Mouse (Mus musculus) embryonic facial prominence, embryonic 14.5 days (tissue): ENCODE results near the gene Cops9. TPM values are rescaled to one million over a fixed set of nuclear protein-coding genes. Genes with fewer than 3 reads are reported as not detected.
A peak's percentile ranks its signal among the peaks of the same experiment; 100 is the strongest.

ENCODE experiments used
- ATAC-seq: fragments of 200-750 bp; cut with Nextera tagmentation; 2 replicates; pipeline ENCODE4 v1.8.0; 2017; ENCODE audit warnings: low read depth, moderate number of reproducible peaks, moderate TSS enrichment
- DNase-seq: peaks from one replicate; pipeline ENCODE4 v3.0.0-alpha.2; 2015; ENCODE audit warnings: low spot score
- H3K27ac ChIP-seq: fragments of 300-500 bp; sonication (generic); replicated peaks from 2 replicates; pipeline ENCODE4 v1.5.1; 2014; ENCODE audit warnings: low read depth, mild to moderate bottlenecking, low read length, moderate library complexity
- H3K27me3 ChIP-seq: fragments of 300-500 bp; sonication (generic); replicated peaks from 2 replicates; pipeline ENCODE4 v1.6.1; 2014; ENCODE audit warnings: low read length; ENCODE audit not compliant: control insufficient read depth, insufficient read depth
- H3K36me3 ChIP-seq: fragments of 300-500 bp; sonication (generic); 2 replicates; pipeline ENCODE4 v1.6.1; 2014; ENCODE audit warnings: low read length, mixed read lengths; ENCODE audit not compliant: control insufficient read depth, insufficient read depth
- H3K4me1 ChIP-seq: fragments of 300-500 bp; sonication (generic); 2 replicates; pipeline ENCODE4 v1.6.1; 2014; ENCODE audit warnings: antibody characterized with exemption, low read length; ENCODE audit not compliant: control insufficient read depth, insufficient read depth
- H3K4me2 ChIP-seq: fragments of 300-500 bp; sonication (generic); 2 replicates; pipeline ENCODE4 v1.6.1; 2014; ENCODE audit warnings: low read depth, mild to moderate bottlenecking, low read length, moderate library complexity, mixed read lengths
- H3K4me3 ChIP-seq: fragments of 300-500 bp; sonication (generic); 2 replicates; pipeline ENCODE4 v1.5.1; 2014; ENCODE audit warnings: low read depth, mild to moderate bottlenecking, low read length
- H3K9ac ChIP-seq: fragments of 300-500 bp; sonication (generic); 2 replicates; pipeline ENCODE4 v1.6.1; 2014; ENCODE audit warnings: low read depth, mild to moderate bottlenecking, low read length, moderate library complexity, mixed read lengths
- H3K9me3 ChIP-seq: fragments of 300-500 bp; sonication (generic); 2 replicates; pipeline ENCODE4 v1.6.1; 2016; ENCODE audit warnings: low read length; ENCODE audit not compliant: control insufficient read depth
- WGBS: fragments of 180-500 bp; shearing (Covaris S2); extraction: QIAGEN DNeasy Blood & Tissue Kit; methylation state at CpG from one replicate; pipeline ENCODE4 v1.1.7; 2014; 5-methylcytosine and 5-hydroxymethylcytosine counted together
- polyA plus RNA-seq: library from polyadenylated mRNA; unstranded; fragments of >200 nt; fragmentation: Nextera tagmentation; extraction: Ambion mirVana; gene quantifications from 2 replicates; pipeline ENCODE4 v1.2.1, GENCODE M21; 2014

Cops9 gene
- polyA plus RNA-seq, 1 experiment from 2014 or later = 478 TPM

GRCm38 (mm10) chr1:92643691-92644090 lies 1.9 kb upstream of the Cops9 start:
- Histone ChIP-seq H3K27ac (no peak overlapping the region), H3K9me3 (no peaks in the 10 kb centered on the region), H3K4me2 (no peak overlapping the region), H3K27me3 (no peaks in the 10 kb centered on the region), H3K4me3 (no peak overlapping the region), H3K9ac (no peak overlapping the region), H3K36me3 (peaks cover 9% of the 10 kb centered on the region), H3K4me1 (peaks cover 16% of the 10 kb centered on the region)
- WGBS = 83% methylated on average over 4 of the region's 4 CpGs
- DNase-seq (no peak), ATAC-seq (no peak)

DNA sequence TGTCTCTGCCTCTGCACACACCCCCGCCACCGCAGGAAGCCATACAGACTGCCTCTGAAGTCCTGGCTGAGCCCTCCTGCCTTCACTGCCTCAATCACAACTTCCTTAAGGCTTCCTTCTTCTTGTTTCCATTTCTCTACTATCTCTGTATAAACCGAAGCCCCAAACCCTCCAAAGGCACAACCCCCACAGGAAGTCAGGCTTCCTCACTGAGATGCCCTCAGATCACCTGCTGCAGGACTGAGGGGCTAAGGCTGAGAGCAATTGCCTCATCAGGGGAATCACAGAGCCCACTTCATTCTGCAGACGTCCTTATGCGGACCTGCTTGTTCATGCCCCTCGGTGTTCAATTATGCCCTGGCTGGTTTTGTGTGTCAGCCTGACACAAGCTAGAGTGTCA lies 1.4 kb downstream of the Cops9 start:
- peak overlapping the region; percentile 1; the same call in 1 of the 2 replicates for H3K4me3 ChIP-seq
- peak overlapping the region; percentile 97 for H3K9ac ChIP-seq

DNA sequence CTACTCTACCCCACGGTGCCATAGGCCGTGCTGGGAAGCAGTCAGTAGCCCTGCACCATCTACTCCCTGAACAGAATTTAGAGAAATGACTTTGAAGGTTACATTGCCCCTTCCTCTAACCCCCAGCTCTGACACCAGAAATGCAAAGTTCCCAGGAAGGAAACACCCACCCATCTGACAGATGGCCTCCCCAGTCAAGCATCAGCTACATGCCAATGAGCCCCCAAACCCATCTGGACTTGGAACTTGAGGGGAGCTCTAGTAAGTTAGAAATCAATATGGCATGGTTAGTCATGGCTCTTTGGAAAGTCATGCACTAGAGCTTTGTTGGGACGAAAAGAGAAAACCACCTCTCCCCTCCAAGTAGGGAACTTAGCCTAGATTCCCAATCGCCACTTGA lies 3.0 kb downstream of the Cops9 start:
- Histone ChIP-seq H3K36me3 (peaks cover 39% of the 10 kb centered on the region), H3K4me2 (no peak overlapping the region), H3K27ac (no peak overlapping the region), H3K27me3 (no peaks in the 10 kb centered on the region), H3K9ac (no peak overlapping the region), H3K9me3 (no peaks in the 10 kb centered on the region), H3K4me3 (no peak overlapping the region), H3K4me1 (peaks cover 13% of the 10 kb centered on the region)
- ATAC-seq (no peak), DNase-seq (no peak)
- WGBS = 94% methylated on average over 4 of the region's 4 CpGs

More for the DNA sequence above, 1.4 kb downstream of the Cops9 start:
- 89% methylated on average over 6 of the region's 6 CpGs for WGBS
- Histone ChIP-seq H3K9me3 (no peaks in the 10 kb centered on the region), H3K36me3 (peaks cover 39% of the 10 kb centered on the region), H3K27ac (no peak overlapping the region), H3K4me1 (peaks cover 13% of the 10 kb centered on the region), H3K27me3 (no peaks in the 10 kb centered on the region), H3K4me2 (peak overlapping the region; percentile 97)
- DNase-seq (no peak), ATAC-seq (no peak)

GRCm38 (mm10) chr1:92638181-92638580 lies 3.6 kb downstream of the Cops9 start:
- Histone ChIP-seq H3K27ac (no peak overlapping the region), H3K9ac (no peak overlapping the region), H3K4me2 (no peak overlapping the region), H3K36me3 (peaks cover 39% of the 10 kb centered on the region), H3K9me3 (no peaks in the 10 kb centered on the region), H3K4me1 (peaks cover 13% of the 10 kb centered on the region), H3K27me3 (no peaks in the 10 kb centered on the region), H3K4me3 (no peak overlapping the region)
- DNase-seq (no peak), ATAC-seq (no peak)
- WGBS = 94% methylated on average over 3 of the region's 3 CpGs

GRCm38 (mm10) chr1:92637501-92638172 lies 4.1 kb downstream of the Cops9 start:
- WGBS = 91% methylated on average over 14 of the region's 15 CpGs
- H3K27me3 ChIP-seq = no peaks in the 10 kb centered on the region
- no peak overlapping the region for H3K27ac ChIP-seq

GRCm38 (mm10) chr1:92636676-92637075 lies 5.1 kb downstream of the Cops9 start:
- H3K27ac ChIP-seq = no peak overlapping the region
- no peak overlapping the region for H3K9ac ChIP-seq
- ATAC-seq = no peak
- H3K36me3 ChIP-seq = peaks cover 39% of the 10 kb centered on the region
- DNase-seq = no peak
- no peak overlapping the region for H3K4me2 ChIP-seq
- H3K4me3 ChIP-seq = no peak overlapping the region
- 94% methylated on average over 11 of the region's 11 CpGs for WGBS
- no peaks in the 10 kb centered on the region for H3K9me3 ChIP-seq
- H3K4me1 ChIP-seq = peaks cover 9% of the 10 kb centered on the region
- H3K27me3 ChIP-seq = no peaks in the 10 kb centered on the region

More at GRCm38 (mm10) chr1:92637501-92638172, 4.1 kb downstream of the Cops9 start:
- Histone ChIP-seq H3K4me2 (no peak overlapping the region), H3K9me3 (no peaks in the 10 kb centered on the region), H3K4me1 (peaks cover 13% of the 10 kb centered on the region), H3K36me3 (peaks cover 39% of the 10 kb centered on the region), H3K4me3 (no peak overlapping the region), H3K9ac (no peak overlapping the region)
- DNase-seq (no peak), ATAC-seq (no peak)

DNA sequence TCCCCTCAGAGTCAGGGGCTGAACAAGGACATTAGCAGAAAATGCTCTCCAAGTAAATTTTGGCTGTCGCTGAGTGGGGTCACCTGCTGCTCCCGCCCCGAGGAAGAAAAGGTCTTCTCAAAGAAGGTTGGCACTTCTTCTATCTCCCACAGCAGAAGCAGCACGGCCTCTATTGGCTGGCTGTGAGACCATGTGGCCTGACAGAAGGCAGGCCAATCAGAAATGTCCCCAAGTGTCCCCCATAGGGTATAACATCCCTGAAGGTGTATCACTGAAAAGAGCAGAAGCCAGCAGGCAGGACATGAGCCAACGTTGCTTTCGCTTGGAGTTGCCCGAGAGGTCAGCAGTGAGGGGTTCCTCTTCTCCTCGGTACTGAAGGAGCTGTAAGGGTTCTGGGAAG lies 5.8 kb downstream of the Cops9 start:
- H3K9ac ChIP-seq = no peak overlapping the region
- no peak overlapping the region for H3K4me2 ChIP-seq
- peaks cover 39% of the 10 kb centered on the region for H3K36me3 ChIP-seq
- H3K27ac ChIP-seq = no peak overlapping the region
- ATAC-seq = no peak
- no peak for DNase-seq
- H3K4me1 ChIP-seq = peaks cover 7% of the 10 kb centered on the region
- no peaks in the 10 kb centered on the region for H3K9me3 ChIP-seq
- 86% methylated on average over 8 of the region's 8 CpGs for WGBS
- H3K4me3 ChIP-seq = no peak overlapping the region
- H3K27me3 ChIP-seq = no peaks in the 10 kb centered on the region

DNA sequence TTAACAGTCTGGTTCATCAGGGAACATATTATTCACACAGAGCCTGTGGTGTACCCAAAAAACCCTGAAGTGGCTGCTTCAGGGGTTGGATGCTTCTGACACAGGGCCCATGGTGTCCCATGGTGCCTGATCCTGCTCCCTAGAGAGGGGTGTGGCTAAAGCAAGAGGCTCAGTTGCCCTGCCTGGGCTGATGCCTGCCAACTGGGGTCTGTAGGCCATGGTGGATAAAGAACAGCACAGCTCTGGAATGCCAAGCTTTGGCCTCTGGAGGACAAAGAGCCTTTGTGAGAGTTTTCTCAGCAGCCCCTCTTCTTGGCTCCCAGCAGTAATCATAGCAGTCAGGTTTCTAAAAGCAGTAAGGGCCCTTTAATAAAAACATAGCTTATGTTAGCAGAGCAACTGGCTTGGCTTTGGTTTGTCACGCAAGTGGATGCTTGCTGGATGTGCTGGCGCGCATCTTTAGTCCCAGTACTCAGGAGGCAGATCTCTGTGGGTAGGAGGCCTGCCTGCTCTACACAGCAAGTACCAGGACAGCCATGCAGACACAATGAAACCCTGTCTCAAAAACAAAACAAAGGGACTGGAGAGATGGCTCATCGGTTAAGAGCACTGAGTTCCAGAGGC lies 6.7 kb downstream of the Cops9 start:
- peak; percentile 74 for ATAC-seq
- Histone ChIP-seq H3K4me3 (no peak overlapping the region), H3K27ac (peak overlapping the region; percentile 22; the same call in 1 of the 2 replicates), H3K4me2 (no peak overlapping the region), H3K9me3 (no peaks in the 10 kb centered on the region), H3K9ac (no peak overlapping the region), H3K36me3 (peaks cover 39% of the 10 kb centered on the region), H3K27me3 (no peaks in the 10 kb centered on the region), H3K4me1 (no peaks in the 10 kb centered on the region)
- DNase-seq = peak; percentile 57
- WGBS = 50% methylated on average over 4 of the region's 4 CpGs

- ATAC-seq (no peak), DNase-seq (no peak)
- Histone ChIP-seq H3K9me3 (no peaks in the 10 kb centered on the region), H3K4me3 (no peak overlapping the region), H3K27ac (no peak overlapping the region), H3K27me3 (no peaks in the 10 kb centered on the region), H3K36me3 (peaks cover 39% of the 10 kb centered on the region), H3K4me2 (no peak overlapping the region), H3K9ac (no peak overlapping the region), H3K4me1 (no peaks in the 10 kb centered on the region)
- WGBS = 36% methylated on average over 1 of the region's 1 CpGs
Observed at GRCm38 (mm10) chr1:92634569-92634968, 7.2 kb downstream of the Cops9 start.
